Mouse (Mus musculus): Measurements from ENCODE around the gene Erbb2. TPM values are rescaled to one million over a fixed set of nuclear protein-coding genes. Genes with fewer than 3 reads are reported as not detected.

The Erbb2 gene
- polyA plus RNA-seq, 1 experiment from 2014 or later: 23.3 TPM

GRCm38 (mm10) chr11:98409341-98409822 lies 2.9 kb upstream of the Erbb2 start:
- peak; percentile 65 for DNase-seq (ENCODE audit: low spot score)
- Histone ChIP-seq H3K9me3 (no peaks in the 10 kb centered on the region), H3K4me3 (peak overlapping the region; percentile 27), H3K36me3 (no peaks in the 10 kb centered on the region), H3K27me3 (ENCODE audit: insufficient read depth, poor library complexity, severe bottlenecking) (peaks cover 44% of the 10 kb centered on the region), H3K27ac (peak overlapping the region; percentile 66), H3K4me1 (replicated peaks) (peaks cover 49% of the 10 kb centered on the region)
- under 1% methylated on average over 10 of the region's 10 CpGs for WGBS

- DNase-seq (ENCODE audit: low spot score): peak; percentile 68
- Histone ChIP-seq H3K4me1 (replicated peaks) (peaks cover 61% of the 10 kb centered on the region), H3K27me3 (ENCODE audit: insufficient read depth, poor library complexity, severe bottlenecking) (peaks cover 56% of the 10 kb centered on the region)
Observed at GRCm38 (mm10) chr11:98412797-98413301, 579 bp downstream of the Erbb2 start.

GRCm38 (mm10) chr11:98413731-98414130 lies 1.5 kb downstream of the Erbb2 start:
- WGBS: 27% methylated on average over 7 of the region's 7 CpGs
- no peaks in the 10 kb centered on the region for H3K36me3 ChIP-seq
- no peak for DNase-seq (ENCODE audit: low spot score)
- H3K9me3 ChIP-seq: no peaks in the 10 kb centered on the region
- peak overlapping the region; percentile 93 for H3K27ac ChIP-seq
- H3K27me3 ChIP-seq (ENCODE audit: insufficient read depth, poor library complexity, severe bottlenecking): peaks cover 56% of the 10 kb centered on the region
- H3K4me3 ChIP-seq: peak overlapping the region; percentile 76
- H3K4me1 ChIP-seq (replicated peaks): peaks cover 57% of the 10 kb centered on the region

More at GRCm38 (mm10) chr11:98412797-98413301, 579 bp downstream of the Erbb2 start:
- WGBS: under 1% methylated on average over 40 of the region's 40 CpGs
- peak overlapping the region; percentile 76 for H3K4me3 ChIP-seq
- H3K27ac ChIP-seq: peak overlapping the region; percentile 93
- no peaks in the 10 kb centered on the region for H3K36me3 ChIP-seq
- H3K9me3 ChIP-seq: no peaks in the 10 kb centered on the region

GRCm38 (mm10) chr11:98414162-98414561 lies 1.9 kb downstream of the Erbb2 start:
- Histone ChIP-seq H3K4me3 (peak overlapping the region; percentile 76), H3K4me1 (replicated peaks) (peaks cover 53% of the 10 kb centered on the region), H3K27ac (no peak overlapping the region), H3K9me3 (no peaks in the 10 kb centered on the region), H3K36me3 (no peaks in the 10 kb centered on the region), H3K27me3 (ENCODE audit: insufficient read depth, poor library complexity, severe bottlenecking) (peaks cover 56% of the 10 kb centered on the region)
- 22% methylated on average over 2 of the region's 2 CpGs for WGBS
- no peak for DNase-seq (ENCODE audit: low spot score)

GRCm38 (mm10) chr11:98417074-98417473 lies 4.8 kb downstream of the Erbb2 start:
- Histone ChIP-seq H3K36me3 (peaks cover 24% of the 10 kb centered on the region), H3K27ac (no peak overlapping the region), H3K4me3 (no peak overlapping the region), H3K9me3 (no peaks in the 10 kb centered on the region), H3K4me1 (replicated peaks) (peaks cover 35% of the 10 kb centered on the region), H3K27me3 (ENCODE audit: insufficient read depth, poor library complexity, severe bottlenecking) (peaks cover 28% of the 10 kb centered on the region)
- WGBS: 83% methylated on average over 1 of the region's 1 CpGs
- DNase-seq (ENCODE audit: low spot score): no peak

- WGBS: 76% methylated on average over 6 of the region's 6 CpGs
- Histone ChIP-seq H3K4me3 (no peak overlapping the region), H3K4me1 (replicated peaks) (peaks cover 23% of the 10 kb centered on the region), H3K27me3 (ENCODE audit: insufficient read depth, poor library complexity, severe bottlenecking) (peaks cover 17% of the 10 kb centered on the region), H3K9me3 (no peaks in the 10 kb centered on the region), H3K27ac (0 out of 2 replicates have a peak overlapping the region, but pooled peaks have one; percentile 25), H3K36me3 (peaks cover 36% of the 10 kb centered on the region)
- DNase-seq (ENCODE audit: low spot score): no peak
Observed at GRCm38 (mm10) chr11:98418273-98418672, 6.0 kb downstream of the Erbb2 start.

- DNase-seq (ENCODE audit: low spot score): no peak
- 83% methylated on average over 10 of the region's 10 CpGs for WGBS
- Histone ChIP-seq H3K4me1 (replicated peaks) (peaks cover 15% of the 10 kb centered on the region), H3K27ac (no peak overlapping the region), H3K9me3 (no peaks in the 10 kb centered on the region), H3K27me3 (ENCODE audit: insufficient read depth, poor library complexity, severe bottlenecking) (peaks cover 15% of the 10 kb centered on the region; the same call in 1 of the 2 replicates), H3K4me3 (no peak overlapping the region), H3K36me3 (peaks cover 42% of the 10 kb centered on the region)
Observed at GRCm38 (mm10) chr11:98418939-98419547, 6.8 kb downstream of the Erbb2 start.

- WGBS: 92% methylated on average over 7 of the region's 7 CpGs
- H3K9me3 ChIP-seq: no peaks in the 10 kb centered on the region
- H3K27ac ChIP-seq: no peak overlapping the region
- no peak overlapping the region for H3K4me3 ChIP-seq
- H3K27me3 ChIP-seq (ENCODE audit: insufficient read depth, poor library complexity, severe bottlenecking): no peaks in the 10 kb centered on the region
- H3K36me3 ChIP-seq: peaks cover 89% of the 10 kb centered on the region
- 0 out of 2 replicates have a peak, but pooled peaks cover 3% of the 10 kb centered on the region for H3K4me1 ChIP-seq (replicated peaks)
- DNase-seq (ENCODE audit: low spot score): no peak
Observed at GRCm38 (mm10) chr11:98426592-98426991, 14.3 kb downstream of the Erbb2 start.

GRCm38 (mm10) chr11:98428436-98428835 lies 16.2 kb downstream of the Erbb2 start:
- Histone ChIP-seq H3K4me3 (no peak overlapping the region), H3K9me3 (no peaks in the 10 kb centered on the region), H3K4me1 (replicated peaks) (0 out of 2 replicates have a peak, but pooled peaks cover 3% of the 10 kb centered on the region), H3K27ac (no peak overlapping the region), H3K27me3 (ENCODE audit: insufficient read depth, poor library complexity, severe bottlenecking) (no peaks in the 10 kb centered on the region), H3K36me3 (peaks cover 86% of the 10 kb centered on the region)
- WGBS: 94% methylated on average over 5 of the region's 5 CpGs
- DNase-seq (ENCODE audit: low spot score): no peak

- 77% methylated on average over 9 of the region's 9 CpGs for WGBS
- Histone ChIP-seq H3K27ac (no peak overlapping the region), H3K4me3 (no peak overlapping the region), H3K27me3 (ENCODE audit: insufficient read depth, poor library complexity, severe bottlenecking) (no peaks in the 10 kb centered on the region), H3K4me1 (replicated peaks) (0 out of 2 replicates have a peak, but pooled peaks cover 3% of the 10 kb centered on the region), H3K9me3 (no peaks in the 10 kb centered on the region), H3K36me3 (peaks cover 91% of the 10 kb centered on the region)
- DNase-seq (ENCODE audit: low spot score): no peak
Observed at GRCm38 (mm10) chr11:98431743-98432502, 19.7 kb downstream of the Erbb2 start.

- H3K27me3 ChIP-seq (ENCODE audit: insufficient read depth, poor library complexity, severe bottlenecking): no peaks in the 10 kb centered on the region
- no peaks in the 10 kb centered on the region for H3K9me3 ChIP-seq
- no peak for DNase-seq (ENCODE audit: low spot score)
- no peak overlapping the region for H3K27ac ChIP-seq
- 92% methylated on average over 9 of the region's 9 CpGs for WGBS
- no peak overlapping the region for H3K4me3 ChIP-seq
- H3K36me3 ChIP-seq: peaks cover 61% of the 10 kb centered on the region
- H3K4me1 ChIP-seq (replicated peaks): peaks cover 14% of the 10 kb centered on the region
Observed at GRCm38 (mm10) chr11:98435723-98436122, 23.5 kb downstream of the Erbb2 start.

- H3K4me1 ChIP-seq (replicated peaks): peaks cover 11% of the 10 kb centered on the region
- H3K4me3 ChIP-seq: no peak overlapping the region
- no peak for DNase-seq (ENCODE audit: low spot score)
- H3K27me3 ChIP-seq (ENCODE audit: insufficient read depth, poor library complexity, severe bottlenecking): no peaks in the 10 kb centered on the region
- no peaks in the 10 kb centered on the region for H3K9me3 ChIP-seq
- no peak overlapping the region for H3K27ac ChIP-seq
- WGBS: 87% methylated on average over 6 of the region's 6 CpGs
- H3K36me3 ChIP-seq: peaks cover 49% of the 10 kb centered on the region
Observed at GRCm38 (mm10) chr11:98437441-98437840, 25.2 kb downstream of the Erbb2 start.
